Mouse (Mus musculus): ENCODE results near the gene Rtbdn. TPM values are rescaled to one million over a fixed set of nuclear protein-coding genes. Genes with fewer than 3 reads are reported as not detected.

The Rtbdn gene
- polyA plus RNA-seq, 1 experiment from 2014 or later, result 0.21 TPM

- Histone ChIP-seq H3K4me1 (peaks cover 22% of the 10 kb centered on the region), H3K27ac (no peak overlapping the region), H3K36me3 (no peaks in the 10 kb centered on the region), H3K27me3 (ENCODE audit: insufficient read depth, poor library complexity, severe bottlenecking) (peaks cover 90% of the 10 kb centered on the region), H3K4me3 (no peak overlapping the region), H3K9me3 (no peaks in the 10 kb centered on the region)
- 81% methylated on average over 13 of the region's 13 CpGs for WGBS
- no peak for DNase-seq (ENCODE audit: low spot score)
Observed at GRCm38 (mm10) chr8:84930582-84930981, 16.2 kb upstream of the Rtbdn start.

DNA sequence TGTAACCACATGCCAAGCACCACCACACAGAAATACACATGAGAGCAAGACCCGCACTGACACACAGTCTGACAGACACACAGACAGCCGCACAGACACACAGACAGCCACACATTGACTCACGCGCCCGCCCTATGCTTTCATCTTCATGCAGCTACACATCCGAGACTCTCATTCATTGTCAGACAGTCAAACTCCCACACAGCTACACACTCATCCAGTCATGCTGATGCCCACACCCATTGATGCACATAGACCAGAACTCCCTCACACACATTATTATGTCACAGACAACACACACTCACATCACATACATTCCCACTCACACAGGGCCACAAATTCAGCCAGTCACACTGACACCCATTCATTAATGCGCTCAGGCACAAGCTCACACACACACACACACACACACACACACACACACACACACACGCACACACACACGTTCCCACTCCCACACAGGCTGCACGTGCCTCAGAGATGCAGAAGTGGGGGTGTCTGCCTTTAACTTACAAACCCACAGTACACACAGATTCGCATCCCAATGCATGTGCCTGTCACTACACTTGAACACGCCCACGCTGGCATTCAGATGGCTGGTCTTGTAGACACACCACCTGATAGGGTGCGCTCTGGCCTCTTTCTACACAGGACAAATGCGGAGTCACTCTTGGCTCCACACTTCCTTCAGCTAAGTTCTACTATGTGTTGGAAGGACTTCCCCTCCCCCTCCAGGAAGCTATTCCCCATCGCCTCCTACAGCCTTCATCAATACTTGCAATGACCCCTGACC lies 12.8 kb upstream of the Rtbdn start:
- Histone ChIP-seq H3K4me1 (peaks cover 27% of the 10 kb centered on the region), H3K4me3 (no peak overlapping the region), H3K27me3 (ENCODE audit: insufficient read depth, poor library complexity, severe bottlenecking) (peaks cover 95% of the 10 kb centered on the region), H3K36me3 (no peaks in the 10 kb centered on the region), H3K27ac (no peak overlapping the region), H3K9me3 (no peaks in the 10 kb centered on the region)
- WGBS, result 79% methylated on average over 16 of the region's 16 CpGs
- no peak for DNase-seq (ENCODE audit: low spot score)

DNA sequence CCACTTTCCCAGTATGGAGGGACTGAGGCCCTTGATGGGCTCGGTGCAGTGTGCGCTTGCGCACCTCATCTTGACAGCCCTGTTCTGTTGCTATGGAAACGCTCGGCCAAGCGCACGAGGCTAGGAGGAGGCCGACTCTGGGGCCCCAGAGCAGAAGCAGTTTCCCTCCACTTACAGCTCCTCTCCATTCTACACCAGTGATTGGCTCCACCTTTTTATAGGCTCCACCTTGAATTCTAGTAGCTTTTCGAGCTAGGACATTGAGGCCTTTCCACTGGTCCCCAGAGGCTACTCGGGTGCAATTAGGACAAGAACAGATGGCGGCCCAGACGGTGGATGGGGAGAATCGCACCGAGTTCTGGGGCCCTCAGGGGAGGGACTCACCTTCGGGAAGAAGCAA lies 11.9 kb upstream of the Rtbdn start:
- Histone ChIP-seq H3K9me3 (no peaks in the 10 kb centered on the region), H3K27ac (no peak overlapping the region), H3K36me3 (no peaks in the 10 kb centered on the region), H3K4me3 (no peak overlapping the region), H3K27me3 (ENCODE audit: insufficient read depth, poor library complexity, severe bottlenecking) (peaks cover 95% of the 10 kb centered on the region), H3K4me1 (peaks cover 21% of the 10 kb centered on the region)
- 3% methylated on average over 15 of the region's 15 CpGs for WGBS
- DNase-seq (ENCODE audit: low spot score), result no peak

DNA sequence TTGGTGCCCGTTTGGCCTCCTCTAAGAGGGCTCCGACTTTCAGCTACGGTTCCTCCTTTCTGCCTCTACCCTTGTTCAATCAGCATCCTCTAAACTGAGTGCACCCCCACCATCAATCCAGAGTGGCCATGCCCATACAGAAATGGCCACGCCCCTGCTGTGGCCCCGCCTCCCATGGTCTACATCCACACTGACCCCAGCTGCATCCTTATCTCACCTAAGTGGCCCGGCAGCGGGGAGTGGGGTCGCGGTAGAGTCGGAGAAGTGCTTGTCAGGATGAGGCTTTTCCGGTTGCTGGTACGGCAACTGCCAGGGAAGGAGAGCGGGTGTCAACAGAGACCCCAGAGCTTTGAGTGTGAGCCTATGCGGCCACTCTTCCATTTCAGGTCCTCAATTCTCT lies 11.3 kb upstream of the Rtbdn start:
- Histone ChIP-seq H3K4me1 (peaks cover 21% of the 10 kb centered on the region), H3K27ac (no peak overlapping the region), H3K36me3 (no peaks in the 10 kb centered on the region), H3K4me3 (no peak overlapping the region), H3K9me3 (no peaks in the 10 kb centered on the region), H3K27me3 (ENCODE audit: insufficient read depth, poor library complexity, severe bottlenecking) (peaks cover 92% of the 10 kb centered on the region)
- no peak for DNase-seq (ENCODE audit: low spot score)
- WGBS, result 6% methylated on average over 14 of the region's 14 CpGs

GRCm38 (mm10) chr8:84936041-84936961 lies 10.5 kb upstream of the Rtbdn start:
- 26% methylated on average over 23 of the region's 23 CpGs for WGBS

DNA sequence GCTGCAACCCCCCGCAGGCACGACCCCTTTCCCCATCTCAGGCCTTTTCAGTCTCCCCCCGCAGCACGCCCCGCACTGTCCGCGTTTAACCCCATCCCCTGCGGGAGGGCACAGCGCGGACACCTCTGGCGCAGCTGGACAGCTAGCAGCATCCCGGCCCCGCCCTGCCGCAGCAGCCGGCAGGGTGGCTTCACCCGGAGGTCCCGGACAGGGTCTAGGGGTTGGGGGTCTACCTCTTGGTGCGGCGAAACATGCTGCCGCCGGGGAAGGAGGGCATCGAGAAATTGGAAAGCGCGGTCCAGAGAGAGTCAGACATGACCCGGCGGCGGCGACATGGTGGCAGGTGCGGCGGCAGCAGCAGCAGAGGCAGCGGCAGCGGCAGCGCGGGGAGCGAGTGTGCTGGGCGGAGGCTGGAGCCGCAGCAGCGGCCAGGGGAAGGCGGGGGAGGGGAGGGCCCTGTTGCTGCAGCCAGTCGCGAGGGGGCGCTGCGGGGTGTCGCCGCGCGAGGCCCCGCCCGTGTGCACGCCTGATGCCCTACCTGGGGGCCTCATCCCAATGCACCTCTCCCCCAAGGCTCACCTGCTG lies 9.7 kb upstream of the Rtbdn start, which contains the start of gene Mast1:
Gene Mast1 (minus strand): TSS at position 398 of the 585 bp plus-strand sequence.
- Histone ChIP-seq H3K27me3 (ENCODE audit: insufficient read depth, poor library complexity, severe bottlenecking) (peaks cover 86% of the 10 kb centered on the region), H3K4me1 (peaks cover 21% of the 10 kb centered on the region), H3K27ac (peak within 1 kb of the TSS; percentile 13; the same call in 1 of the 2 replicates), H3K4me3 (peak within 1 kb of the TSS; percentile 60), H3K36me3 (no peaks in the 10 kb centered on the region), H3K9me3 (no peaks in the 10 kb centered on the region)
- WGBS, result 1% methylated on average over 50 of the region's 50 CpGs
- DNase-seq (ENCODE audit: low spot score), result peak; percentile 81

More at GRCm38 (mm10) chr8:84936041-84936961, 10.5 kb upstream of the Rtbdn start:
- Histone ChIP-seq H3K4me1 (peaks cover 21% of the 10 kb centered on the region), H3K9me3 (no peaks in the 10 kb centered on the region), H3K4me3 (peak overlapping the region; percentile 60), H3K27ac (peak overlapping the region; percentile 13; the same call in 1 of the 2 replicates), H3K36me3 (no peaks in the 10 kb centered on the region), H3K27me3 (ENCODE audit: insufficient read depth, poor library complexity, severe bottlenecking) (peaks cover 90% of the 10 kb centered on the region)
- no peak for DNase-seq (ENCODE audit: low spot score)

GRCm38 (mm10) chr8:84937620-84938485 lies 8.9 kb upstream of the Rtbdn start:
- Histone ChIP-seq H3K4me1 (peaks cover 21% of the 10 kb centered on the region), H3K27ac (no peak overlapping the region), H3K36me3 (no peaks in the 10 kb centered on the region), H3K4me3 (peak overlapping the region; percentile 60), H3K9me3 (no peaks in the 10 kb centered on the region), H3K27me3 (ENCODE audit: insufficient read depth, poor library complexity, severe bottlenecking) (peaks cover 82% of the 10 kb centered on the region)
- 61% methylated on average over 13 of the region's 13 CpGs for WGBS
- no peak for DNase-seq (ENCODE audit: low spot score)

GRCm38 (mm10) chr8:84943699-84944098 lies 3.1 kb upstream of the Rtbdn start:
- no peak overlapping the region for H3K27ac ChIP-seq
- H3K9me3 ChIP-seq, result no peaks in the 10 kb centered on the region
- H3K4me1 ChIP-seq, result peaks cover 18% of the 10 kb centered on the region
- no peak overlapping the region for H3K4me3 ChIP-seq
- DNase-seq (ENCODE audit: low spot score), result no peak
- no peaks in the 10 kb centered on the region for H3K36me3 ChIP-seq
- H3K27me3 ChIP-seq (ENCODE audit: insufficient read depth, poor library complexity, severe bottlenecking), result peaks cover 85% of the 10 kb centered on the region
- WGBS, result 22% methylated on average over 4 of the region's 4 CpGs

DNA sequence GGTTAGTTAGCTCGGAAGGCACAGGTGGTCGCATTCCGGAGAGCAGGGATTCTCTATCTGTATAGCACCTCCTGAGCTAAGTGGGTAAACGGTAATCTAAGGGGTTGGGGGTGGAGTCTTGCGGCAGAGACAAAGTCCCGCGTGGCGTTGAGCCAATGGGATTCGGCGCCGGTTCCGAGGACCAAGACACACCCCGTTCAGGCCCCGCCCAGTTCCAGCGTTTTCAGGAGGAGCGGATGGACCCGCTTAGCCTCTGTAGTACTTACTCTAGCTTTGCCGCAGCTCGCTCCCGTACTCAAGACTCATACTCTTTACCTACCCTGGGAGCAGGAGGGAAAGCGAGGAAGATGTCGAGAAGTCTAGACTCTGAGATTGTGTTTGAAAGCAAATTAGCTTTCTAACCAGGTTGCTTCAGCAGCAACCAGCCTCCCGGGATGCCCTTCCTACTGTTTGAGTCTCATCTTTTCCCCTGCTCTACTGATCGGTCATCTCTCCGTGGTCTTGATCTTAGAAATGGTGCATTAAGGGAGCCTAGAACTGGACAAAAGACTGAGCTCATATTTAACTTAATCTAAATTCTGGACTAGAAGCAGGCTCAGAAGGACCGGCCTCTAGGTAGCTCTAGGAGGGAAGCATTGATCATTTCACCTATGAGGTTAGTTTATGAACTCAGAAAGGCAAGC lies 2.2 kb upstream of the Rtbdn start:
- Histone ChIP-seq H3K36me3 (no peaks in the 10 kb centered on the region), H3K27ac (no peak overlapping the region), H3K9me3 (no peaks in the 10 kb centered on the region), H3K4me3 (peak overlapping the region; percentile 22), H3K27me3 (ENCODE audit: insufficient read depth, poor library complexity, severe bottlenecking) (peaks cover 83% of the 10 kb centered on the region), H3K4me1 (peaks cover 18% of the 10 kb centered on the region)
- DNase-seq (ENCODE audit: low spot score), result no peak
- WGBS, result 3% methylated on average over 26 of the region's 26 CpGs

- no peaks in the 10 kb centered on the region for H3K9me3 ChIP-seq
- DNase-seq (ENCODE audit: low spot score), result no peak
- no peaks in the 10 kb centered on the region for H3K36me3 ChIP-seq
- H3K27me3 ChIP-seq (ENCODE audit: insufficient read depth, poor library complexity, severe bottlenecking), result peaks cover 86% of the 10 kb centered on the region
- H3K4me3 ChIP-seq, result peak overlapping the region; percentile 60
- 8% methylated on average over 11 of the region's 11 CpGs for WGBS
- no peak overlapping the region for H3K27ac ChIP-seq
- peaks cover 18% of the 10 kb centered on the region for H3K4me1 ChIP-seq
Observed at GRCm38 (mm10) chr8:84945235-84945632, 1.6 kb upstream of the Rtbdn start.

GRCm38 (mm10) chr8:84945633-84946527 lies 911 bp upstream of the Rtbdn start:
- Histone ChIP-seq H3K27me3 (ENCODE audit: insufficient read depth, poor library complexity, severe bottlenecking) (peaks cover 86% of the 10 kb centered on the region), H3K36me3 (no peaks in the 10 kb centered on the region), H3K27ac (no peak overlapping the region), H3K9me3 (no peaks in the 10 kb centered on the region), H3K4me1 (peaks cover 18% of the 10 kb centered on the region), H3K4me3 (peak overlapping the region; percentile 60)
- no peak for DNase-seq (ENCODE audit: low spot score)
- WGBS, result 2% methylated on average over 31 of the region's 67 CpGs

Measured in heart, embryonic 10.5 days (tissue).